Mouse (Mus musculus): ENCODE measurements around the gene Zfp771. TPM values are rescaled to one million over a fixed set of nuclear protein-coding genes. Genes with fewer than 3 reads are reported as not detected.

Zfp771 gene
- polyA plus RNA-seq, 1 experiment from 2014 or later = 54.7 TPM

- no peaks in the 10 kb centered on the region for H3K4me1 ChIP-seq (ENCODE audit: insufficient read depth)
- no peaks in the 10 kb centered on the region for H3K9me3 ChIP-seq (ENCODE audit: low read depth, low read length)
- H3K4me2 ChIP-seq = no peak overlapping the region
- no peaks in the 10 kb centered on the region for H3K27me3 ChIP-seq (ENCODE audit: insufficient read depth, low read length)
- no peak overlapping the region for H3K9ac ChIP-seq
- DNase-seq = no peak
- no peak for TF ChIP-seq CTCF (IDR thresholded peaks at IDR 0.05; ENCODE audit: low read depth)
- 88% methylated on average over 5 of the region's 5 CpGs for WGBS
- no peaks in the 10 kb centered on the region for H3K36me3 ChIP-seq (ENCODE audit: insufficient read depth)
- no peak overlapping the region for H3K27ac ChIP-seq (ENCODE audit: low read depth)
- no peak overlapping the region for H3K4me3 ChIP-seq (ENCODE audit: low read depth, low read length)
- no peak for ATAC-seq (ENCODE audit: insufficient read depth)
These were observed 53.6 kb downstream of the Zfp771 start for GRCm38 (mm10) chr7:127297586-127298193.

Other genes starting within 250 kb of the Zfp771 start
- 7.7 and 8.0 TPM in 2 replicates for gene Mvp, start 229.7 kb upstream of the Zfp771 start, polyA plus RNA-seq (2014; fragmentation: Nextera tagmentation; extraction: Ambion mirVana)
- 0.85 TPM in 1 of 2 replicates, not detected in the other for gene Pagr1b, start 227.8 kb upstream of the Zfp771 start, polyA plus RNA-seq (2014; fragmentation: Nextera tagmentation; extraction: Ambion mirVana)
- 21.9 and 44.5 TPM in 2 replicates for gene Pagr1a, start 226.9 kb upstream of the Zfp771 start, polyA plus RNA-seq (2014; fragmentation: Nextera tagmentation; extraction: Ambion mirVana)
- 37.4 and 54.0 TPM in 2 replicates for gene Gm42742, start 223.2 kb upstream of the Zfp771 start, polyA plus RNA-seq (2014; fragmentation: Nextera tagmentation; extraction: Ambion mirVana)
- gene Prrt2, start 223.1 kb upstream of the Zfp771 start, polyA plus RNA-seq (2014; fragmentation: Nextera tagmentation; extraction: Ambion mirVana) = 4.7 and 5.9 TPM in 2 replicates
- gene Maz, start 217.2 kb upstream of the Zfp771 start, polyA plus RNA-seq (2014; fragmentation: Nextera tagmentation; extraction: Ambion mirVana) = 74.3 and 90.8 TPM in 2 replicates
- gene Kif22, start 201.8 kb upstream of the Zfp771 start, polyA plus RNA-seq (2014; fragmentation: Nextera tagmentation; extraction: Ambion mirVana) = 168 and 180 TPM in 2 replicates
- not detected in 2 replicates for gene Zg16, start 156.9 kb upstream of the Zfp771 start, polyA plus RNA-seq (2014; fragmentation: Nextera tagmentation; extraction: Ambion mirVana)
- gene AI467606, start 152.9 kb upstream of the Zfp771 start, polyA plus RNA-seq (2014; fragmentation: Nextera tagmentation; extraction: Ambion mirVana) = 6.3 and 6.5 TPM in 2 replicates
- gene Qprt, start 122.0 kb upstream of the Zfp771 start, polyA plus RNA-seq (2014; fragmentation: Nextera tagmentation; extraction: Ambion mirVana) = 0.22 and 0.47 TPM in 2 replicates
- gene Spn, start 106.5 kb upstream of the Zfp771 start, polyA plus RNA-seq (2014; fragmentation: Nextera tagmentation; extraction: Ambion mirVana) = 0.20 TPM in 1 of 2 replicates, not detected in the other
- 54.6 and 59.6 TPM in 2 replicates for gene Cd2bp2, start 48.2 kb upstream of the Zfp771 start, polyA plus RNA-seq (2014; fragmentation: Nextera tagmentation; extraction: Ambion mirVana)
- 26.0 and 33.7 TPM in 2 replicates for gene Tbc1d10b, start 35.8 kb upstream of the Zfp771 start, polyA plus RNA-seq (2014; fragmentation: Nextera tagmentation; extraction: Ambion mirVana)
- 8.6 and 12.2 TPM in 2 replicates for gene Mylpf, start 35.4 kb upstream of the Zfp771 start, polyA plus RNA-seq (2014; fragmentation: Nextera tagmentation; extraction: Ambion mirVana)
- gene Zfp553, start 11.2 kb upstream of the Zfp771 start, polyA plus RNA-seq (2014; fragmentation: Nextera tagmentation; extraction: Ambion mirVana) = 21.2 and 24.3 TPM in 2 replicates
- 20.1 and 20.3 TPM in 2 replicates for gene Sept1, start 11.1 kb upstream of the Zfp771 start, polyA plus RNA-seq (2014; fragmentation: Nextera tagmentation; extraction: Ambion mirVana)
- 202 and 226 TPM in 2 replicates for gene Dctpp1, start 16.4 kb downstream of the Zfp771 start, polyA plus RNA-seq (2014; fragmentation: Nextera tagmentation; extraction: Ambion mirVana)
- 85.3 and 90.4 TPM in 2 replicates for gene Sephs2, start 29.8 kb downstream of the Zfp771 start, polyA plus RNA-seq (2014; fragmentation: Nextera tagmentation; extraction: Ambion mirVana)
- gene Itgal, start 52.0 kb downstream of the Zfp771 start, polyA plus RNA-seq (2014; fragmentation: Nextera tagmentation; extraction: Ambion mirVana) = 1.0 and 1.6 TPM in 2 replicates
- gene Zfp768, start 101.3 kb downstream of the Zfp771 start, polyA plus RNA-seq (2014; fragmentation: Nextera tagmentation; extraction: Ambion mirVana) = 4.7 and 6.5 TPM in 2 replicates
- 6.7 and 8.5 TPM in 2 replicates for gene Zfp747, start 131.8 kb downstream of the Zfp771 start, polyA plus RNA-seq (2014; fragmentation: Nextera tagmentation; extraction: Ambion mirVana)
- gene 9130019O22Rik, start 142.9 kb downstream of the Zfp771 start, polyA plus RNA-seq (2014; fragmentation: Nextera tagmentation; extraction: Ambion mirVana) = 5.6 and 6.8 TPM in 2 replicates
- gene E430018J23Rik, start 149.4 kb downstream of the Zfp771 start, polyA plus RNA-seq (2014; fragmentation: Nextera tagmentation; extraction: Ambion mirVana) = 4.9 and 7.1 TPM in 2 replicates
- gene Zfp764, start 162.5 kb downstream of the Zfp771 start, polyA plus RNA-seq (2014; fragmentation: Nextera tagmentation; extraction: Ambion mirVana) = 9.3 and 10.4 TPM in 2 replicates
- 21.6 and 22.6 TPM in 2 replicates for gene Zfp688, start 177.8 kb downstream of the Zfp771 start, polyA plus RNA-seq (2014; fragmentation: Nextera tagmentation; extraction: Ambion mirVana)
- gene Zfp689, start 204.9 kb downstream of the Zfp771 start, polyA plus RNA-seq (2014; fragmentation: Nextera tagmentation; extraction: Ambion mirVana) = 9.6 and 9.8 TPM in 2 replicates
- 44.3 TPM in 2 replicates for gene Prr14, start 215.3 kb downstream of the Zfp771 start, polyA plus RNA-seq (2014; fragmentation: Nextera tagmentation; extraction: Ambion mirVana)
- 12.8 and 16.1 TPM in 2 replicates for gene Fbrs, start 234.9 kb downstream of the Zfp771 start, polyA plus RNA-seq (2014; fragmentation: Nextera tagmentation; extraction: Ambion mirVana)